Mouse (Mus musculus): Measurements from ENCODE around the gene Sox1.

- TF ChIP-seq CTCF (IDR thresholded peaks at IDR 0.05; ENCODE audit: extremely low read depth, insufficient read depth, insufficient read length, insufficient replicate concordance) (no peak), POLR2A (IDR thresholded peaks at IDR 0.05; ENCODE audit: low read depth, low read length) (no peak)
These were observed 6.5 kb upstream of the Sox1 start for GRCm38 (mm10) chr8:12388390-12389115.
